Mouse (Mus musculus) left cerebral cortex, adult 6 months (tissue): ENCODE measurements around the gene Nr2e1. TPM values are rescaled to one million over a fixed set of nuclear protein-coding genes. Genes with fewer than 3 reads are reported as not detected.

Experiments used
- long read RNA-seq, 2 experiments: library from polyadenylated mRNA; unstranded; transcript quantifications; one replicate each; pipeline ENCODE4 v2.0.0; 2019 to 2020
- polyA plus RNA-seq: library from polyadenylated mRNA; unstranded; fragments of <200 nt; fragmentation: Nextera tagmentation; gene quantifications from 2 replicates; pipeline ENCODE4 v1.2.3, GENCODE M21; 2021

The Nr2e1 gene
- 5.9 and 8.2 TPM in 2 replicates for polyA plus RNA-seq
- long read RNA-seq, experiment 1, transcript Nr2e1-201 (9 exons, 3,285 nt) = major isoform, 26 of 34 reads
- long read RNA-seq, experiment 1, partial matches to known transcripts = 6 of 34 reads
- long read RNA-seq, experiment 1, other reads (novel, unspliced or antisense) = 2 of 34 reads
- long read RNA-seq, experiment 2, partial matches to known transcripts = 3 of 9 reads
- long read RNA-seq, experiment 2, other reads (novel, unspliced or antisense) = 2 of 9 reads

GRCm38 (mm10) chr10:42583157-42583872, at the start of gene Nr2e1, which contains the start of gene Ostm1:
TSS of gene Nr2e1 (minus strand) at chr10:42583632.
TSS of gene Ostm1 (plus strand) at chr10:42583822.

Other genes starting within 250 kb of the Nr2e1 start
- 17.0 and 17.2 TPM in 2 replicates for gene Afg1l, start 105.1 kb downstream of the Nr2e1 start, polyA plus RNA-seq
- 523 and 534 TPM in 2 replicates for gene Snx3, start 81.6 kb downstream of the Nr2e1 start, polyA plus RNA-seq
- gene Ostm1, start 190 bp upstream of the Nr2e1 start, polyA plus RNA-seq = 40.3 and 55.7 TPM in 2 replicates
- 4.9 and 5.9 TPM in 2 replicates for gene Sec63, start 177.9 kb upstream of the Nr2e1 start, polyA plus RNA-seq